Mouse (Mus musculus): ENCODE results near the gene Lrch1.
A peak's percentile ranks its signal among the peaks of the same experiment; 100 is the strongest.

The Lrch1 gene

GRCm38 (mm10) chr14:74853759-74854100 lies 93.9 kb downstream of the Lrch1 start:
- DNase-seq (ENCODE audit: inconsistent age in 2 of 2, low spot score in 1 of 2), result no peak

- DNase-seq (ENCODE audit: inconsistent age in 2 of 2, low spot score in 1 of 2), result no peak
Observed at GRCm38 (mm10) chr14:74852965-74853758, 94.5 kb downstream of the Lrch1 start.

- peak in 1 of 2 experiments; percentile 39 for DNase-seq (ENCODE audit: inconsistent age in 2 of 2, low spot score in 1 of 2)
Observed at GRCm38 (mm10) chr14:74851866-74852265, 95.8 kb downstream of the Lrch1 start.

GRCm38 (mm10) chr14:74849020-74849419 lies 98.7 kb downstream of the Lrch1 start:
- no peak for DNase-seq (ENCODE audit: inconsistent age in 2 of 2, low spot score in 1 of 2)

GRCm38 (mm10) chr14:74848224-74848623 lies 99.5 kb downstream of the Lrch1 start:
- DNase-seq (ENCODE audit: inconsistent age in 2 of 2, low spot score in 1 of 2), result no peak

GRCm38 (mm10) chr14:74847311-74848133 lies 100.2 kb downstream of the Lrch1 start:
- DNase-seq (ENCODE audit: inconsistent age in 2 of 2, low spot score in 1 of 2), result no peak

GRCm38 (mm10) chr14:74846668-74847067 lies 101.0 kb downstream of the Lrch1 start:
- DNase-seq (ENCODE audit: inconsistent age in 2 of 2, low spot score in 1 of 2), result no peak

- DNase-seq (ENCODE audit: inconsistent age in 2 of 2, low spot score in 1 of 2), result no peak
Observed at GRCm38 (mm10) chr14:74845661-74846274, 101.9 kb downstream of the Lrch1 start.

- DNase-seq (ENCODE audit: inconsistent age in 2 of 2, low spot score in 1 of 2), result no peak
Observed at GRCm38 (mm10) chr14:74841708-74842107, 106.0 kb downstream of the Lrch1 start.

GRCm38 (mm10) chr14:74841297-74841696 lies 106.4 kb downstream of the Lrch1 start:
- DNase-seq (ENCODE audit: inconsistent age in 2 of 2, low spot score in 1 of 2), result no peak

GRCm38 (mm10) chr14:74840820-74841219 lies 106.9 kb downstream of the Lrch1 start:
- DNase-seq (ENCODE audit: inconsistent age in 2 of 2, low spot score in 1 of 2), result no peak

GRCm38 (mm10) chr14:74840328-74840727 lies 107.3 kb downstream of the Lrch1 start:
- DNase-seq (ENCODE audit: inconsistent age in 2 of 2, low spot score in 1 of 2), result no peak

- no peak for DNase-seq (ENCODE audit: inconsistent age in 2 of 2, low spot score in 1 of 2)
Observed at GRCm38 (mm10) chr14:74838816-74839215, 108.9 kb downstream of the Lrch1 start.

GRCm38 (mm10) chr14:74835010-74835409 lies 112.7 kb downstream of the Lrch1 start:
- no peak for DNase-seq (ENCODE audit: inconsistent age in 2 of 2, low spot score in 1 of 2)

- no peak for DNase-seq (ENCODE audit: inconsistent age in 2 of 2, low spot score in 1 of 2)
Observed at GRCm38 (mm10) chr14:74834215-74834614, 113.5 kb downstream of the Lrch1 start.

GRCm38 (mm10) chr14:74831653-74832052 lies 116.0 kb downstream of the Lrch1 start:
- DNase-seq (ENCODE audit: inconsistent age in 2 of 2, low spot score in 1 of 2), result no peak

GRCm38 (mm10) chr14:74831050-74831449 lies 116.6 kb downstream of the Lrch1 start:
- DNase-seq (ENCODE audit: inconsistent age in 2 of 2, low spot score in 1 of 2), result no peak

GRCm38 (mm10) chr14:74830591-74830990 lies 117.1 kb downstream of the Lrch1 start:
- no peak for DNase-seq (ENCODE audit: inconsistent age in 2 of 2, low spot score in 1 of 2)

GRCm38 (mm10) chr14:74822757-74823680 lies 124.7 kb downstream of the Lrch1 start:
- no peak for DNase-seq (ENCODE audit: inconsistent age in 2 of 2, low spot score in 1 of 2)

- no peak for DNase-seq (ENCODE audit: inconsistent age in 2 of 2, low spot score in 1 of 2)
Observed at GRCm38 (mm10) chr14:74822048-74822447, 125.6 kb downstream of the Lrch1 start.
